Mouse (Mus musculus) cerebellum, adult 2 months (tissue): Measurements from ENCODE around the gene Gramd1a. TPM values are rescaled to one million over a fixed set of nuclear protein-coding genes. Genes with fewer than 3 reads are reported as not detected.

ENCODE experiments used
- DNase-seq, 2 experiments: peaks; one replicate each; pipeline ENCODE4 v3.0.0; 2021
- H3K27ac ChIP-seq: fragments of 200-500 bp; 2 replicates; pipeline ENCODE4 v1.5.1; 2012; ENCODE audit warnings: low read length, control low read depth, inconsistent platforms; ENCODE audit not compliant: insufficient read depth
- H3K27me3 ChIP-seq: fragments of 200-500 bp; 2 replicates; pipeline ENCODE4 v1.6.1; 2012; ENCODE audit warnings: inconsistent platforms, mild to moderate bottlenecking, low read length, moderate library complexity; ENCODE audit not compliant: control insufficient read depth, insufficient read depth
- H3K4me1 ChIP-seq: fragments of 200-500 bp; 2 replicates; pipeline ENCODE4 v1.6.1; 2011; ENCODE audit warnings: low read length; ENCODE audit not compliant: control insufficient read depth, insufficient read depth
- H3K4me3 ChIP-seq: fragments of 200-500 bp; replicated peaks from 2 replicates; pipeline ENCODE3; 2011; ENCODE audit warnings: mild to moderate bottlenecking, low read depth, low read length, control low read depth; ENCODE audit not compliant: insufficient read depth
- CTCF ChIP-seq: fragments of 200-500 bp; IDR thresholded peaks from 2 replicates; pipeline ENCODE4 v1.5.1; 2011; ENCODE audit warnings: low read depth, mild to moderate bottlenecking, control low read depth, low read length, moderate library complexity, borderline replicate concordance; ENCODE audit not compliant: insufficient read depth
- POLR2A ChIP-seq: fragments of 200-500 bp; IDR thresholded peaks from 2 replicates; pipeline ENCODE4 v1.6.1; 2011; ENCODE audit warnings: low read length, control low read depth, borderline replicate concordance; ENCODE audit not compliant: insufficient read depth
- WGBS: fragments of 180-500 bp; shearing (Covaris S2); methylation state at CpG from one replicate; pipeline ENCODE4 v1.1.7; 2018; 5-methylcytosine and 5-hydroxymethylcytosine counted together
- polyA plus RNA-seq: library from polyadenylated mRNA; depleted of rRNA; stranded (reverse); fragments of >200 nt; gene quantifications from 2 replicates; pipeline ENCODE4 v1.2.3, GENCODE M21; 2012

Gramd1a gene
- polyA plus RNA-seq, 1 experiment, result 153 TPM

GRCm38 (mm10) chr7:31160763-31161162, 5.1 kb upstream of the Gramd1a start:
- Histone ChIP-seq H3K4me3 (no peak overlapping the region), H3K27me3 (no peaks in the 10 kb centered on the region), H3K27ac (no peak overlapping the region), H3K4me1 (no peaks in the 10 kb centered on the region)
- no peak for TF ChIP-seq CTCF
- TF ChIP-seq POLR2A, result no peak
- DNase-seq, result no peak
- WGBS, result 95% methylated on average over 5 of the region's 5 CpGs

- H3K4me1 ChIP-seq, result peaks cover 5% of the 10 kb centered on the region
- 50% methylated on average over 19 of the region's 19 CpGs for WGBS
- no peak for DNase-seq
- H3K4me3 ChIP-seq, result no peak overlapping the region
- TF ChIP-seq CTCF (peak; percentile 28; the same call in 1 of the 2 replicates), POLR2A (no peak)
- no peak overlapping the region for H3K27ac ChIP-seq
- no peaks in the 10 kb centered on the region for H3K27me3 ChIP-seq
These were observed 585 bp upstream of the Gramd1a start for GRCm38 (mm10) chr7:31156034-31156928.

GRCm38 (mm10) chr7:31153536-31154320, 2.0 kb downstream of the Gramd1a start:
- no peaks in the 10 kb centered on the region for H3K27me3 ChIP-seq
- H3K4me3 ChIP-seq, result no peak overlapping the region
- 95% methylated on average over 6 of the region's 6 CpGs for WGBS
- H3K27ac ChIP-seq, result no peak overlapping the region
- TF ChIP-seq POLR2A, result no peak
- TF ChIP-seq CTCF, result no peak
- no peak for DNase-seq
- peaks cover 6% of the 10 kb centered on the region for H3K4me1 ChIP-seq

DNA sequence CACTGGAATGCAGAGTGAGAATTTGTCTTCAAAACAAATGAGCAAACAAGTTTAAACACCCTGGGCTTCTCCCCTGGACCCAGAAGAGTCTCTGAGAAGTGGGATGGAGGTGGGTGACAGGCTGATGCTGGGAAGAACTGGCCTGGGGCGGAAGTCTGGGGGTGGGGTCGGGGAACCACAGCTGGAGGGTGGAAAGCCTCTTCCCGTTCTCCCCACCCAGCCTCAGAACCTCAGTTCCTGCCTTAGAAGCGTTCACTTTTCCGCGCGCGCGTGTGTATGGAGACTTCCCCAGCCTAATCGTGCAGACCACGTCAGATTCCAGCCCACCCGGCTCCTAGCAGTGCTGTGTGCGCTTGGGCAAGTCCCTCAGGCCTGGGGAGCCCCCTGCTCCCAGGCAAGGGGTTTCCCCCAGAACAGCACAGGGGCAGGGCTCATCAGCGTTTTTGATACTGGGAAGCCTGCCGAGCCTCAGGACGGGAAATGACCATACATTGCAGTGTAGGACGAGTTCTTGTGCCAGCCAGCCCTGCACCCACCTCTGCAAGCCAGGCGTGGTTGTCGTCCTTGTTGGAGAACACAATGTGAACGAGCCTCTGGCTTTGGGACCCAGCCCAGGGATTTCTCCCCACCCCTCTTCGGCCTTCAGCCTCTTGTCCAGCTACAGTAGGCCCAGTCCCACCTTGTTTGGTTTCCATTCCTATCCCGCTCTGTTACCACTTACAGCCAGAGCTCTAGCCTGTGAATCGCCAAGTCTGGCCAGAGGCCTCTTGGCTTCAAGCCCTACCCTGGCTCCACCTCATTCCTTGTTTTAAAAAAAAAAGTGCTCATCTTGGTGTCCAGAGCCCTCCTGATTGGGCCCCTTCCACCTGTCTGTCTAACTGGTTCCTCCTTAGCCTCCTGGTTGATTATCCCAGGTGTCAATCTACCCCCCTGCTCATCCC, 4.1 kb downstream of the Gramd1a start:
- 6% methylated on average over 23 of the region's 23 CpGs for WGBS
- TF ChIP-seq CTCF (no peak), POLR2A (no peak)
- Histone ChIP-seq H3K27me3 (no peaks in the 10 kb centered on the region), H3K4me1 (peaks cover 6% of the 10 kb centered on the region), H3K27ac (peak overlapping the region; percentile 96), H3K4me3 (peak overlapping the region; percentile 63)
- peak; percentile 56 to 65 for DNase-seq

- DNase-seq, result peak; percentile 90 to 92
- TF ChIP-seq CTCF (no peak), POLR2A (peak; percentile 49; the same call in 1 of the 2 replicates)
- Histone ChIP-seq H3K27me3 (no peaks in the 10 kb centered on the region), H3K4me1 (peaks cover 6% of the 10 kb centered on the region), H3K4me3 (peak overlapping the region; percentile 63), H3K27ac (peak overlapping the region; percentile 96)
- WGBS, result 1% methylated on average over 63 of the region's 63 CpGs
These were observed 5.0 kb downstream of the Gramd1a start for GRCm38 (mm10) chr7:31150566-31151300.

DNA sequence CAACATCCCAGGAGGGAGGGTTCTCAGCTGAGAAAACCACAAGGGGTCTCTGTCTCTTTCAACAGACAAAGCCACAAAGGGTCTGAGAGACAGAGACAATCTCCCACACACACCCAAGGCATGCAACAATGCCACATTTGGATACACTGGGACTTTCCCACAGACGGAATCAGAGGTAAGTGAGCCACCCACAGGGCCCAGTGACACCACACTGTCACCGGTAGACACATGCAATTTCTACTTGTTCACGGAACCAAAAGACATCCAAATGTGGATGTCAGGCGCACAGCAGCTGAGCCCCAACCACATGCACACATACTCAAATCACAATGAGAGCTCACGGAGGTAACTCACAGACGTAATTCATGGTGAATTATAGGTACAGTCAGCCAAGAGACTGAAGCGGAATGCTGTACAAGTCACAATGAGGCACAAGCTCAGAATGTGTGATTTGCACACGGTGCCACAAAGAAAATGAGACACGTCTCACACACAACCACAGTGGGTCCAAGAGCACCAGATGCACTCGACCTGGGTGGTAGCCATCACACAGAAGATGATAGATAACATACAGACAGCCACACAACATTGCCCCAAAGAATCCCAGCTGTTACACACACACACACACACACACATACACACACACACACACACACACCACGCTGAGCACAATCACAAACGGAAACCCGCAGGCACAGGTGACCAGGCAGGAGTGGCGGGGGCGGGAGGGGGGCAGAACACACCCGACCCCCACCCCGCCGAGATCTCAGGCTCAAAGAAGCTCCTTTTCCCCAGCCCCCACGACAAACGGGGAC, 5.7 kb downstream of the Gramd1a start:
- Histone ChIP-seq H3K4me3 (peak overlapping the region; percentile 63), H3K27me3 (no peaks in the 10 kb centered on the region), H3K27ac (0 out of 2 replicates have a peak overlapping the region, but pooled peaks have one; percentile 31), H3K4me1 (peaks cover 6% of the 10 kb centered on the region)
- TF ChIP-seq POLR2A (0 out of 2 replicates have a peak, but pooled peaks have one; percentile 9), CTCF (no peak)
- DNase-seq, result peak; percentile 36 to 37
- under 1% methylated on average over 20 of the region's 20 CpGs for WGBS
